Mouse (Mus musculus) left cerebral cortex, adult 2 months (tissue): ENCODE results near the gene Tnfsf10. TPM values are rescaled to one million over a fixed set of nuclear protein-coding genes. Genes with fewer than 3 reads are reported as not detected.
"Not testable (repeated sequence)": the region's sequence is repeated elsewhere in the genome, so short reads cannot be mapped to it uniquely, and the experiment has no call there.

Source experiments
- DNase-seq, 2 experiments: peaks; one replicate each; pipeline ENCODE4 v3.0.0; 2021 to 2022; ENCODE audit warnings: low spot score in 2 of 2, mixed read lengths in 1 of 2; ENCODE audit errors: extremely low spot score in 1 of 2
- H3K27ac ChIP-seq: fragments of 200-600 bp; 2 replicates; pipeline ENCODE4 v1.8.1; 2022
- H3K4me3 ChIP-seq: fragments of 200-600 bp; 2 replicates; pipeline ENCODE4 v1.8.1; 2022
- CTCF ChIP-seq: fragments of 200-600 bp; IDR thresholded peaks from 2 replicates; pipeline ENCODE4 v1.8.1; 2022; ENCODE audit warnings: antibody characterized with exemption, mild to moderate bottlenecking, moderate library complexity
- intact Hi-C: fragments of 180-260 bp; cut with DNase I; formaldehyde crosslinking; loops from one replicate; pipeline ENCODE4 v1.15.1; 2025
- long read RNA-seq, 2 experiments: library from polyadenylated mRNA; stranded (forward); transcript quantifications; one replicate each; pipeline ENCODE4 v2.0.0; 2021; ENCODE audit warnings: borderline mapping rate in 2 of 2
- total RNA-seq, 2 experiments: library from RNA; stranded (reverse); gene quantifications; 2 replicates each; pipeline ENCODE4 v1.2.3; 2021

The Tnfsf10 gene
- 1 to 10 TPM; 1.3 to 2.4 TPM for total RNA-seq
- long read RNA-seq, experiment 1, full-length matches to known transcripts, result 2 of 2 reads
- long read RNA-seq, experiment 1, partial matches to known transcripts, result 0 of 2 reads
- long read RNA-seq, experiment 1, other reads (novel, unspliced or antisense), result 0 of 2 reads
- long read RNA-seq, experiment 2, full-length matches to known transcripts, result 2 of 4 reads
- long read RNA-seq, experiment 2, partial matches to known transcripts, result 0 of 4 reads
- long read RNA-seq, experiment 2, other reads (novel, unspliced or antisense), result 2 of 4 reads

DNA sequence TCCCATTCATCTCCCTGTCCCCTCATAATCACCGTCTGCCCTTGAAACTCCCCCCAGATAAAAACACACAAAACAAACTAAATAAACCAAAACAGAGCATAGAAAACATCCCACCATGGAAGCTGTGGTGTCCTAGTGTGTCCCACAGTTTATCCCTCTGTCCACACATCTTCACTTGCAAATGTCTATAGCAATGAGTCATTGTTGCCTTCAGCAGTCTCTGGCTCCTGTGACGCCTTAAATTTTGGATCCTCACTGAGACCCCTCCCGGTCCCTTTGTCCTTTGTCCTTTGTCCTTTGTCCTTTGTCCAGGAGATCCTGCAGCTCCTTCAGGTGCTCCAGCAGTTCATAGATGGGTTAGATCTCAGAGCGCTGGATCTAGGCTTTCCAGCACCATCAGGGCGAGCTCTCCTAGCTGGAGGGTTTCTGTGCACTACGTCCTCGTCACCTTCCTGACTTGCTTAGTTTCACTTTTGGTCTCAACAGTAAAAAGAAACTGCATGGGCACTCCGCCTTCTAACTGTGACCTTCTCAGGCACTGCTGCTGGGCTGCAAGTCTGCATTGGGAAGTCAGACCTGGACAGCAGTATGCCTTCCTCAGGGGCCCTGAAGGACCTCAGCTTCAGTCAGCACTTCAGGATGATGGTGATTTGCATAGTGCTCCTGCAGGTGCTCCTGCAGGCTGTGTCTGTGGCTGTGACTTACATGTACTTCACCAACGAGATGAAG, at the start of gene Tnfsf10:
Gene Tnfsf10 (plus strand): TSS at position 470 of the 729 bp plus-strand sequence.
- no peak for TF ChIP-seq CTCF
- peak within 1 kb of the TSS; percentile 36; the same call in 1 of the 2 replicates for H3K27ac ChIP-seq
- DNase-seq, result no peak
- peak within 1 kb of the TSS; percentile 11 for H3K4me3 ChIP-seq
- intact Hi-C loops, result no loop called here

DNA sequence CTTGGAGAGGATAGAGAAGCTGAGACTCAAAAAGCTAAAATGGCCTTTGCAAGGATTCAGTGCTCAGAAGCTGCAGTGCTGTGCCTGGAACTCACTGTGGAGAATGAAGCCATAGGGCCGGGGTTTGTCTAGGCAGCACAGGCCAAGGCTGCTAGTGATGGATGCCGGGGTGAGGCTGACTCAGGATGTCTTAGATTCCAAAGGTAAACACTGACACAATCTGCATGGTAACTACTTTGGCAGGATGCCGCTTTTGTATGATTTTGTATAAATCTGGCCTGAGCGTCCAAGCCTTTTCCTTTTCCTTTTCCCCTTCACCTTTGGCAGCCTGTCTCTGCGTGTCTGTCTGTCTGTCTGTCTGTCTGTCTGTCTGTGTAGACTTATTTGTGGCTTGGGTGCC, 49.5 kb upstream of the Tnfsf10 start:
- no peak overlapping the region for H3K4me3 ChIP-seq
- no peak overlapping the region for H3K27ac ChIP-seq
- no peak for TF ChIP-seq CTCF
- intact Hi-C loops, result no loop called here
- no peak for DNase-seq

- no peak overlapping the region for H3K4me3 ChIP-seq
- no peak for TF ChIP-seq CTCF
- intact Hi-C loops, result no loop called here
- DNase-seq, result no peak
- H3K27ac ChIP-seq, result no peak overlapping the region
These were observed 48.9 kb upstream of the Tnfsf10 start for GRCm38 (mm10) chr3:27267887-27268286.

- Histone ChIP-seq H3K27ac (no peak overlapping the region), H3K4me3 (no peak overlapping the region)
- no peak for TF ChIP-seq CTCF
- DNase-seq, result no peak
- intact Hi-C loops, result no loop called here
These were observed 47.7 kb upstream of the Tnfsf10 start for GRCm38 (mm10) chr3:27269151-27269550.

DNA sequence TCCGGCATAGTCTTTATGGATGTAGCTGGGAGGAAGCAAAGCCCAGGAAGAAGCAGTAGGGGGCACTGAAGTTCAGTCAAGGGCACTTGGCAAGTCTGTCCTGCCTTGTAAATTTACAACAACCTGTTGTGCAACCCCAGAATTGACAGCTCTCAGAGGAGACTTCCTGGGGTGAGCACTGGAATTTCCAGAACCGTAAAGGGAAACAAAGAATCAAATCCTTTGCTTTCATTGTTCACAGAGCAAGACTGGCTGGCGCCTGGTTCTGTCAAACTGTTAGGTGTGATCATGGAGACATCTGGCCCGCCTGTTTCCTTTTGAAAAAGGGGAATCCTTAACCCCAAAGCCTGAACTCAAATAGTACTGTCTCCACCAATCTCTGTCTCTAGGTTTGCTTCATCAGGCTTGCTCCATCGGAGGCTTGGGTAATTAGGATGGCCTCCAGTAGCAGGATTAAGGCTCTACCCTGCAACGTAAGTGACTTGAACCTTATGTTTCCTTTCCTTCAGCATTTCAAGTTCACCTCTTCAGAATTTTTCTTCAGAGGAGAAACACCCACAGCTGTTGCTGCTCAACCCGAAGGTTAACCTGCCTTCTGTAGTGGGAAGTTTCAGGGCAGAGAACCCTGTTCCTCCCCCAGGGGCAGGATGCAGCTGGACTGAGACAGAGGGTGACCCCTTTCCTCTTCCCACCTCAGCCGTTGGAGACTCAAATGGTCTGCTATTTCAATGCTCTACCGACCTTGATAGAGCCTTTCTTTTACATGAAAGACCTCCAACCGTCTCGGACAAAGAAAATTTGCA, 46.5 kb upstream of the Tnfsf10 start:
- H3K27ac ChIP-seq, result no peak overlapping the region; the same call in 1 of the 2 replicates
- H3K4me3 ChIP-seq, result no peak overlapping the region
- peak; percentile 42 for TF ChIP-seq CTCF
- intact Hi-C loops, result loop anchor here (5.0 kb wide), 2 partner anchors 67 to 192 kb away; no protein-coding TSS in a partner anchor
- DNase-seq, result no peak

- no peak for TF ChIP-seq CTCF
- intact Hi-C loops, result loop anchor here (5.0 kb wide), 2 partner anchors 64 to 189 kb away; no protein-coding TSS in a partner anchor
- no peak for DNase-seq
These were observed 43.7 kb upstream of the Tnfsf10 start for GRCm38 (mm10) chr3:27272926-27273745.

DNA sequence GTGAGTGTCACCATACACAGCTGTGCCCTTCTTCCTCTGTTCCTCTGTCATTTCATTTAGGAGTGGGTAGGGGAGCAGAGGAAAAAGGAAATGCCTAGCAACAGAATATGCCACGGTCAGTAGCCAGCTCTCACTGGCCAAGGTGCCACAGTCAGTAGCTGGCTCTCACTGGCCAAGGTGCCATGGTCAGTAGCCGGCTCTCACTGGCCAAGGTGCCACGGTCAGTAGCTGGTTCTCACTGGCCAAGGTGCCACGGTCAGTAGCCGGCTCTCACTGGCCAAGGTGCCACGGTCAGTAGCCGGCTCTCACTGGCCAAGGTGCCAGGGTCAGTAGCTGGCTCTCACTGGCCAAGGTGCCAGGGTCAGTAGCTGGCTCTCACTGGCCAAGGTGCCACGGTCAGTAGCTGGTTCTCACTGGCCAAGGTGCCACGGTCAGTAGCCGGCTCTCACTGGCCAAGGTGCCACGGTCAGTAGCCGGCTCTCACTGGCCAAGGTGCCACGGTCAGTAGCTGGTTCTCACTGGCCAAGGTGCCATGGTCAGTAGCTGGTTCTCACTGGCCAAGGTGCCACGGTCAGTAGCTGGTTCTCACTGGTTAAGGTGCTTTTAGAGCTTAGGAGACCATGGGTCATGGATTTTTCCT, 37.4 kb upstream of the Tnfsf10 start:
- intact Hi-C loops, H3K4me3 ChIP-seq, DNase-seq, H3K27ac ChIP-seq: not testable (repeated sequence)

More at GRCm38 (mm10) chr3:27272926-27273745, 43.7 kb upstream of the Tnfsf10 start:
- Histone ChIP-seq H3K27ac (no peak overlapping the region), H3K4me3 (no peak overlapping the region)

- intact Hi-C loops, result no loop called here
- no peak overlapping the region for H3K4me3 ChIP-seq
- no peak for TF ChIP-seq CTCF
These were observed 36.5 kb upstream of the Tnfsf10 start for GRCm38 (mm10) chr3:27280280-27280749.

DNA sequence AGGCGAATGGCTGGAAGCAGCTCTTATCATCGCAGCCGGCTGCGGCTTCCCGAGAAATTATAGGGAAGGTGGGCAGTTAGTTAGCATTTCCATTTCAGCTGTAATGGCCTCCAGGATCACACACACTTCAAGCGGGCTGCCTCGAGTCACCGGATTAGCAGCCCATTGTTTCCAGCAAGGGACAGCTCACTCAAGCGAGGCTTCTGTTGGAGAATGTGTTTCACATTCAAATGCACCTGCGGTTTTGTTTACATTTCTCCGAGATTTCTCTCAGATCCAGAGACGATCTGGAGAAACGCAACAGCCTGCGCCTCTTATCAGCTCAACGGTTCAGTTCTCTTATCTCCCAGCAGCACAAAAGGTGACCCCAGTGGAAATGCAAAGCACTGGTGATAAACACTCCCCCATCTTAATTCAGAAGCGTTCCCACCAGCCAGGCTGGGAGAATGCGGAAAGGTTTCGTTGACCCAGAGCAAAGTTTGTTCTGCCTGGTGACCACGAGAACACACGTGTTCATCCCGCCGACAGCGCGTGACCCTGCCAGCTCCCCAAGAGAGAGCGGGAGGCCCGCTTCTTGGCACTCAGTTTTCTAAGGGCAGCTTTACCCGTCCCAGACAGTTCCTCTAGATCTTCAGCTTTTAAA, 33.6 kb upstream of the Tnfsf10 start:
- H3K27ac ChIP-seq, result no peak overlapping the region
- TF ChIP-seq CTCF, result no peak
- no peak for DNase-seq
- intact Hi-C loops, result no loop called here
- H3K4me3 ChIP-seq, result peak overlapping the region; percentile 41

More at GRCm38 (mm10) chr3:27280280-27280749, 36.5 kb upstream of the Tnfsf10 start:
- H3K27ac ChIP-seq, result no peak overlapping the region
- no peak for DNase-seq

DNA sequence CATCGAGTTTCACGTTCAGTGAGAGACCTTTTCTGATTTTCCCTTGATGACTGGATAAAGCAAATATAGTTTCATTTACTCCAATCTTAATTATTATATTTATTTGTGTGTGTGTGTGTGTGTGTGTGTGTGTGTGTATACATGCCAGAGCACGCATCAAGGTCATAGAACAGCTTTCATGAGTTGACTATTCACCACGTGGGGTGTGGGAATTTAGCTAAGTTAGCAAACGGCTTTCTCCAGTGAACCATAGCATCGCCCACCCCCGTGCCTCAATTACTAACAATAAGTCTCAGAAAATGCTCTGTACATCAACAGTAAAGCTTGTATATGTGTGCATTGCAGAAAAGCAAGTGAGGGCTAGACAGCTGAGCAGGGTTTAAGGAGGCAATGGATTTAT, 33.0 kb upstream of the Tnfsf10 start:
- Histone ChIP-seq H3K4me3 (no peak overlapping the region; the same call in 1 of the 2 replicates), H3K27ac (no peak overlapping the region)
- DNase-seq, result no peak
- no peak for TF ChIP-seq CTCF
- intact Hi-C loops, result no loop called here
